Mouse (Mus musculus) hindbrain, postnatal 0 days (tissue): ENCODE measurements around the gene AL732309.1. TPM values are rescaled to one million over a fixed set of nuclear protein-coding genes. Genes with fewer than 3 reads are reported as not detected.
A peak's percentile ranks its signal among the peaks of the same experiment; 100 is the strongest.

ENCODE experiments used
- ATAC-seq: fragments of 200-750 bp; cut with Nextera tagmentation; 2 replicates; pipeline ENCODE4 v1.8.0; 2017; ENCODE audit warnings: mild to moderate bottlenecking, moderate TSS enrichment, moderate library complexity
- DNase-seq: peaks from one replicate; pipeline ENCODE4 v3.0.0-alpha.2; 2015; ENCODE audit warnings: low spot score
- H3K27ac ChIP-seq: fragments of 300-500 bp; sonication (generic); 2 replicates; pipeline ENCODE4 v1.5.1; 2014; ENCODE audit warnings: mild to moderate bottlenecking
- H3K27me3 ChIP-seq: fragments of 300-500 bp; sonication (generic); 2 replicates; pipeline ENCODE4 v1.6.1; 2014; ENCODE audit warnings: low read length, mixed read lengths; ENCODE audit not compliant: insufficient read depth
- H3K36me3 ChIP-seq: fragments of 300-500 bp; sonication (generic); 2 replicates; pipeline ENCODE4 v1.6.1; 2014; ENCODE audit warnings: low read length, mixed read lengths; ENCODE audit not compliant: insufficient read depth
- H3K4me1 ChIP-seq: fragments of 300-500 bp; sonication (generic); 2 replicates; pipeline ENCODE4 v1.6.1; 2014; ENCODE audit warnings: antibody characterized with exemption, low read length, mixed read lengths; ENCODE audit not compliant: insufficient read depth
- H3K4me2 ChIP-seq: fragments of 300-500 bp; sonication (generic); 2 replicates; pipeline ENCODE4 v1.6.1; 2014; ENCODE audit warnings: low read depth, mild to moderate bottlenecking, low read length, moderate library complexity, mixed read lengths
- H3K4me3 ChIP-seq: fragments of 300-500 bp; sonication (generic); 2 replicates; pipeline ENCODE4 v1.5.1; 2014; ENCODE audit warnings: low read length
- H3K9ac ChIP-seq: fragments of 300-500 bp; sonication (generic); replicated peaks from 2 replicates; pipeline ENCODE4 v1.6.1; 2014; ENCODE audit warnings: mild to moderate bottlenecking, low read length, moderate library complexity, mixed read lengths
- H3K9me3 ChIP-seq: fragments of 300-500 bp; sonication (generic); 2 replicates; pipeline ENCODE4 v1.6.1; 2016; ENCODE audit warnings: low read length, mixed read lengths
- CTCF ChIP-seq: IDR thresholded peaks from 2 replicates; pipeline ENCODE4 v1.5.1; 2016; ENCODE audit warnings: antibody characterized with exemption, control low read depth, low read depth
- WGBS: fragments of 180-500 bp; shearing (Covaris S2); extraction: QIAGEN DNeasy Blood & Tissue Kit; methylation state at CpG from one replicate; pipeline ENCODE4 v1.1.7; 2014; 5-methylcytosine and 5-hydroxymethylcytosine counted together
- polyA plus RNA-seq: library from polyadenylated mRNA; unstranded; fragments of >200 nt; fragmentation: Nextera tagmentation; extraction: Ambion mirVana; gene quantifications from 2 replicates; pipeline ENCODE4 v1.2.1, GENCODE M21; 2015
- total RNA-seq: library from RNA; depleted of rRNA; stranded (reverse); fragments of >200 nt; gene quantifications from 2 replicates; pipeline ENCODE4 v1.2.3, GENCODE M21; 2014

Gene AL732309.1
- total and polyA plus RNA-seq, 2 experiments from 2014 or later: 2.6 to 8.7 TPM

DNA sequence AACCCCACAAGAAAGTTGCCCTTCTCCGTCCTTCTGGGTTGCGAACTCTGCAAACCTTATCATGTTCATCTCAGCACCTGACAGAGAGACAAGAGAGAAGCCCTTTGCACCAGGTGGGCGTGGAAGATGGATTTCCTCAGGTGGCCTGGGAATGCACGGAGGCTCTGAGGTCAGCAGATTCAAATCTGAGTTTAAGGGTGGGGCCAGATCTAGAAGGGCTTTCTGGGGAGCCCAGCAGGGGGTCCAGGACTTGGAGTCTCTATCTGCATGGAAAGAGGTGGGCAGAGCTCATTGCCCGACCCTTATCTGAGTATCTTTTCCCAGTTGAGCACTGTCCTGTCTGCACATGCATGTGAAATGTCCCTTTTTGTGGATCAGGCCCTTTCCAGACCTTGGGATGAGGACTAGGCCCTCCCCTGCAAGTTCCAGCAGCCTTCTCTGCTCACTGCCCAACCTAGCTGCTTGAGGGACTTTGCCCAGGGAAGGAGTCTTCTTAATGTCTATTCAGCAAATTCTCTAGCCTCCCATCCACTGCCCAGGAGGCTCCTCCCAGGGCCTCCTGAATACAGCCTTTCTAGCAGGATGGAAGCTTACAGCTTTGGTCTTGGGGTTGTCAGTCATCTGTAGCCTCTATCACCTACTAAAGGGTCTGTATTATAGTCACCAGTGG is 12.0 kb downstream of the AL732309.1 start:
- no peak overlapping the region for H3K4me3 ChIP-seq
- no peak overlapping the region for H3K4me2 ChIP-seq
- no peaks in the 10 kb centered on the region for H3K4me1 ChIP-seq
- no peaks in the 10 kb centered on the region for H3K36me3 ChIP-seq
- WGBS: 84% methylated on average over 5 of the region's 5 CpGs
- H3K9ac ChIP-seq: no peak overlapping the region
- no peak for TF ChIP-seq CTCF
- ATAC-seq (no peak), DNase-seq (no peak)
- H3K27ac ChIP-seq: no peak overlapping the region
- no peaks in the 10 kb centered on the region for H3K9me3 ChIP-seq
- H3K27me3 ChIP-seq: no peaks in the 10 kb centered on the region

DNA sequence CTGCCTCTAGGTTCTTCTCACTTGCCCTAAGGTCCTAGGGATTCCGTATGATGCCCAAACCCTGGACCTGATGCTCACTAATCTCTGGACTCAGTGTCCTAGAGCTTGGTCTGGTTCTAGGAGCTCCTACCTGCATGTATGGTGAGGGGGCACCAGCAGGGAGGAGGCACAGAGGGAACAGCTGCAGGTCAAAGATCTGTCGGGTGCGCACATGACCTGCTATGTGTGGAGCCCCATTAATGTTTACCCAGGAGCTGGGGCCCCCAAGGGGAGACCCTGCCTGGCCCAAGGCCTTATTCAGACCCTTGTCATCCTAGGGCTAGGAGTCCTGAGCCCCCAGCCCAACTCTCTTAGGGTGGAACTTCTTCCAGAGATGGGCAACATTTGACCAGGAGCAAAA is 12.6 kb downstream of the AL732309.1 start, which contains the start of gene Slc34a3:
Slc34a3 (minus strand) TSS at position 315 of the 400 bp plus-strand sequence.
- Histone ChIP-seq H3K27me3 (no peaks in the 10 kb centered on the region), H3K4me2 (no peak within 1 kb of the TSS), H3K9me3 (no peaks in the 10 kb centered on the region), H3K4me1 (no peaks in the 10 kb centered on the region), H3K4me3 (no peak within 1 kb of the TSS), H3K27ac (no peak within 1 kb of the TSS), H3K36me3 (no peaks in the 10 kb centered on the region), H3K9ac (no peak within 1 kb of the TSS)
- DNase-seq (no peak), ATAC-seq (no peak)
- TF ChIP-seq CTCF: no peak
- WGBS: 93% methylated on average over 3 of the region's 3 CpGs

DNA sequence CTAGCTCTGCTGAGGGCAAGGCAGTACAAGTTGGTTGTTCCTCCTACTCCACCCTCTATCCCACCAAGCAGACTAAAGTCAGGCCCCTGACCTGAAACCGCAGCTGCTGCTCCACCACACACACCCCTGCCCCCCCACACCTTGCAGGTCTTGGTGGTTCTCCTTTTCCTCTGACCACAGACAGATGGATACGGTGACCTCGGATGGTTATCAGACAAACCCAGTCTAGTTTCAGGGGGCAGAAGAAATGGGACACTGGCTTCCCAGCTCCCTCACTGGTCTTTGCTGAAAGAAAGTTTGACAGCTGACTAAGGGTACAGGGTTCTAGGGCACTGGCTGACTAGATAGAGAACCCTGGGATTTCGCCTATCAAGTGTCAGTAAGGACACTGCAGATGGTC is 13.2 kb downstream of the AL732309.1 start:
- no peak overlapping the region for H3K4me3 ChIP-seq
- H3K36me3 ChIP-seq: no peaks in the 10 kb centered on the region
- H3K4me2 ChIP-seq: no peak overlapping the region
- H3K9ac ChIP-seq: no peak overlapping the region
- DNase-seq (no peak), ATAC-seq (no peak)
- no peak for TF ChIP-seq CTCF
- WGBS: 86% methylated on average over 4 of the region's 4 CpGs
- H3K9me3 ChIP-seq: no peaks in the 10 kb centered on the region
- peaks cover 4% of the 10 kb centered on the region; the same call in 1 of the 2 replicates for H3K4me1 ChIP-seq
- no peak overlapping the region for H3K27ac ChIP-seq
- no peaks in the 10 kb centered on the region for H3K27me3 ChIP-seq

DNA sequence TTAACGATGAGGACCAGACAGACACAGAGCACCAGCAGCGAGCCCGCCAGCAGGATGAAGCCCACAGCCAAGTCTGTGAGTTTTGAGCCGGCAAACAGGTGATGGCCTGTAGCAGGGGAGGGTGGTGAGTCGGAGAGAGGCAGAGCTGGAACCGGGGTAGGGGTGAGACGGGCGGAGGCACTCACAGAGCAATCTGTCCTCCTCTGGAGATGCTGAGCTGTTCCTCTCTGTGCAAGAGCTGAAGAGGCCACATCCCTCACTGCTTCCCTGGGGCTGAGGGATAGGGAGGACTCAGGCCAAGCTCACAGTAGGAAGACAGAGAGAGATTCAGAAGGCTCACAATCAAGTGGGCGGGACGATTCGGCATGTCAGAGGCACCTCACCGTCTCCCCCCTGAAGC is 15.6 kb downstream of the AL732309.1 start:
- Histone ChIP-seq H3K27ac (no peak overlapping the region), H3K9ac (no peak overlapping the region), H3K9me3 (no peaks in the 10 kb centered on the region), H3K36me3 (no peaks in the 10 kb centered on the region), H3K4me3 (no peak overlapping the region), H3K4me2 (no peak overlapping the region), H3K4me1 (peaks cover 7% of the 10 kb centered on the region; the same call in 1 of the 2 replicates), H3K27me3 (no peaks in the 10 kb centered on the region)
- no peak for ATAC-seq
- TF ChIP-seq CTCF: no peak
- no peak for DNase-seq
- 60% methylated on average over 12 of the region's 12 CpGs for WGBS

DNA sequence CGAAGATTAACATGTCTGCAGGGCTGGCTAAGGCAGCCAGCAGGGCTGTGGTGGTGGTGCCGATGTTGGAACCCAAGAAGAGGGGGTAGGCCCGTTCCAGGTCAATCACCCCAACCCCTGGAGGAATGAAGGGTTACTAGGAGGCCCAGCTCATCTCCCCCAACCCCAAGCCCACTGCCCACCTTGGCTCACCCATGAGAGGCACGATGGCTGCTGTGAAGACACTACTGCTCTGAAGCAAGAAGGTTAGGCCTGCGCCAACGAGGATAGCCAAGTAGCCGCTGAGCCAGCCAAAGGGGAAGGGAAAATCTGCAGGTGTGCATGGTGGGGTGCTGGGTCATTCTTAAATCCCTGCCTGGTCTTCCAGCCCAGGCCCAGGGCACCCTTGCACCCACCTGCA is 16.1 kb downstream of the AL732309.1 start:
- H3K4me2 ChIP-seq: no peak overlapping the region
- no peak for TF ChIP-seq CTCF
- no peak overlapping the region for H3K27ac ChIP-seq
- DNase-seq (no peak), ATAC-seq (no peak)
- no peaks in the 10 kb centered on the region for H3K36me3 ChIP-seq
- no peak overlapping the region for H3K9ac ChIP-seq
- H3K4me1 ChIP-seq: peaks cover 10% of the 10 kb centered on the region; the same call in 1 of the 2 replicates
- H3K27me3 ChIP-seq: no peaks in the 10 kb centered on the region
- no peaks in the 10 kb centered on the region for H3K9me3 ChIP-seq
- 86% methylated on average over 7 of the region's 7 CpGs for WGBS
- no peak overlapping the region for H3K4me3 ChIP-seq

DNA sequence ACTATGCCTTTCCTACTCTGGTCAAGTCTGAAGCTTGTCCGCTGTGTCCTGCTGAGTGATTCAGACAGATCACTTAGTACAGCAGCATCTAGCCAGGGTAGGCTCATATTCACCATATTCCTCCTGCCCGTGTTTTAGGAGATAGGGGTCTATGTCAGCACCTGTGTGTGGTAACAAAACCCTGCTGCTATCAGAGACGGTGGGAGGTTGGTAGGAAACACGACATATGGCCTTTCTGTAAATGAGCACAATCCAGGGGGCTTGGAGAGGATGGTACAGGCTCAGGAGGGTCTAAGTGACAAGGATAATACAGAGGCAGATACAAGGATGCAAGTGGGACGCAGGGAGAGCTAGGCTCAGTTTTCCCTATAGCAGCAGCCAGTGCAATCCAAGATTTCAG is 17.1 kb downstream of the AL732309.1 start:
- no peak overlapping the region for H3K9ac ChIP-seq
- no peaks in the 10 kb centered on the region for H3K27me3 ChIP-seq
- ATAC-seq (no peak), DNase-seq (no peak)
- H3K9me3 ChIP-seq: no peaks in the 10 kb centered on the region
- 80% methylated on average over 5 of the region's 5 CpGs for WGBS
- H3K36me3 ChIP-seq: no peaks in the 10 kb centered on the region
- no peak overlapping the region for H3K4me3 ChIP-seq
- H3K4me1 ChIP-seq: peaks cover 13% of the 10 kb centered on the region; the same call in 1 of the 2 replicates
- no peak for TF ChIP-seq CTCF
- H3K4me2 ChIP-seq: no peak overlapping the region
- H3K27ac ChIP-seq: no peak overlapping the region

DNA sequence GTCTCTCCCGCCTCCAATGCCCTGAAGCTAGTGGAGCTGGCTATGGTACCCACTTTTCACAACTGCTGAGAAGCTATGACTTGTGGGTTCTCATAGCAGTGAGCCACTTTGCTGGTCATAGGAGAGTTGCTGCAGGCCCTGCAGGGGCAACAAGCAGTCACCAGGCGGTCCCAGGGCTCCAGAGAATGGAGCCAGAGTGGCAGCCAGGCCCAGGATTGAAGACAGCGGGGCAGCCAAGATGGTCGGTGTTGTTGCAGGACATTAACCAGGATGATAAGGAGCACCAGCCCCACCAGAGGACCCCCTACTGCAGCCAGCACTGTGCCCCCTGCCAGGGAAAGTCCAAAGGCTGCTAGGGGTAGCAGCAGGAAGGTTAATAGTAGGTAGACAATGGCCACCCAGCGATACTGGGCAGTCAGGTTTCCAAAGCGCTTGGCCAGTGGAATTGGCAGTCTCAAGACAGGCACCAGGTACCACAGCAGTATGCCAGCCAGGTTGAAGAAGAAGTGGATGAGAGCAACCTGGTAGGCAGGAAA is 17.6 kb downstream of the AL732309.1 start:
- Histone ChIP-seq H3K27me3 (no peaks in the 10 kb centered on the region), H3K9ac (no peak overlapping the region), H3K9me3 (no peaks in the 10 kb centered on the region), H3K36me3 (no peaks in the 10 kb centered on the region), H3K27ac (peak overlapping the region; percentile 81), H3K4me1 (peaks cover 13% of the 10 kb centered on the region; the same call in 1 of the 2 replicates), H3K4me2 (no peak overlapping the region), H3K4me3 (no peak overlapping the region)
- TF ChIP-seq CTCF: no peak
- DNase-seq: no peak
- WGBS: 68% methylated on average over 6 of the region's 6 CpGs
- no peak for ATAC-seq
